Mouse (Mus musculus) urinary bladder, postnatal 10 days (tissue): Measurements from ENCODE around the gene Calcoco1.

Experiments used
- DNase-seq: peaks from one replicate; pipeline ENCODE4 v3.0.0; 2022; ENCODE audit warnings: low spot score

Gene Calcoco1

DNA sequence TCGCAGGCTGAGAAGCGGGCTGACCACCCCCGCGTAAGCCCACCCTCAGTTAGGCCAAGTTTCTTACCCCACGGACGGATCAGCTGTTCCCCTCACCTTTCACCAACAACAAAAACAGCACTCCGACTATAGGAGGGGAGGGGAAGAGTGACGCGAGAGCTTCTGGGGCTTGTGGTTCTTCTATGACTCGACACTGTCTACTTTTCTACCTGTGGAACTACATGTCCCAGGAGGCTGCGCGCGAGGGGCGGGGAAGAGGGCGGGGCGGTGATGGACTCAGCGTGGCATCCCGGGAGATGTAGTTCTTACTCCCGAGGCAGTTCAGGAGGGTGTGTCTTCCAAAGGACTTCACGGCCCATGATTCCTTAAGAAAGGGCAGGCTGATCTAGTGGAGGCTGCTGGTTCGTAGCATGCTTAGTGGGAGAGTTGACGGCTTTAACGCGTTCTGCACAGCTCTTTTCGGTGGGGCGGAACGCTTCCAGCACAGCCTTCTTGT, at the start of gene Calcoco1:
TSS of gene Calcoco1 (minus strand) at position 199 of the 496 bp plus-strand sequence.
- DNase-seq, result peak; percentile 85

- DNase-seq, result no peak
Observed at GRCm38 (mm10) chr15:102770866-102771265, 48.9 kb upstream of the Calcoco1 start.

DNA sequence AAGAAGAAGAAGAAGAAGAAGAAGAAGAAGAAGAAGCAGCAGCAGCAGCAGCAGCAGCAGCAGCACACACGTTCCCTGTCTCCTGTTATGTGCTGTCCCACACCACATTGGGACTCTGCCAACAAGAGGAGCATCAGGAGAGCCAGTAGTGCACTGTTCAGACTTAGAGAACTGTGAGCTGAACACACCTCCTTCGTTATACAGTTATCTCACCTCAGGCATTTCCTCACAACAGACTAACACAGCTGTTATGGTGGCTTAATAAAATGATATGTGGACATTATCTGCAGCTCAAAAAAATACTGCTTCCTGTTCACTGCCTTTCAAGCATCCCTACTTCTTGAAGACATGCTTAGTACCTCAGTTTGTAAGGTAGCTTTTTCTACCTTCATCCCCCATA, 43.2 kb upstream of the Calcoco1 start:
- DNase-seq, result no peak

GRCm38 (mm10) chr15:102761745-102762378, 39.9 kb upstream of the Calcoco1 start:
- no peak for DNase-seq

DNA sequence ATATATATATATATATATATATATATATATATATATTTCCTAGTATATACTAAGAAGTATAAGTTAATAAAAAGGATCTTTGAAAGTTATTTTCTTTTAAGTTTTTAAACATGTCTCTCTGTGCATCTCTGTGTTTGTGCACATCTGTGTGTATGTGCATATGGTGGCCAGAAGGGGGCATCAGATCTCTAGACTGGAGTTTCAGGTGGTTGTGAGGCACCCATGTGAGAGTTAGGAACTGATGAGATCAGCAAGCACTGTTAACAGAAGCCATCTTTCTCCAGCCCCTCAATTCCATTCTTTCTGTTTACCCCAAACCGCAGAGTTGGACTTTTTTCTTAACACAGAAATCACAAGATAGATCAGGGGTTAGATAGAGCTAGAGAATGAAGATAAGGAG, 35.7 kb upstream of the Calcoco1 start:
- no peak for DNase-seq

- DNase-seq, result no peak
Observed at GRCm38 (mm10) chr15:102755053-102755452, 33.1 kb upstream of the Calcoco1 start.

DNA sequence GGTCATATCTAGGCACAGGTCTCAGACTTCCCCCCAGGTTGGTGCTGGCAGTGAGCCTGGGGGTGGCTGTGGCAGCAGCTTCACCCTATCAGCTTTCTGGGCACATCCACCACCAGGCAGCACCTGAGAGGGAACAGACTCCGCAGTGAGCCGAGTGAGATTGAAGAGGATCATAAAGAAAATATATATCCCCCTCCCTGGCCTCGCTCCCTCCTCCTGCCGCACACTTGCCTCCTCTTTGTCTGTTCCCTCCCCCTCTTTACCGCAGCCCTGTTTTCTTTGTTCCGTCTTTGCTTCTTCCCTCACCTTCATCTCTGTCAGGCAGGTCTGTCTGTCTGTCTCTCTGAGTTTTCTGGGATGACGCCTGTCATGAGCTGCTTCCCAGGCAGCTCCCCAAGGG, 32.4 kb upstream of the Calcoco1 start:
- DNase-seq, result no peak

DNA sequence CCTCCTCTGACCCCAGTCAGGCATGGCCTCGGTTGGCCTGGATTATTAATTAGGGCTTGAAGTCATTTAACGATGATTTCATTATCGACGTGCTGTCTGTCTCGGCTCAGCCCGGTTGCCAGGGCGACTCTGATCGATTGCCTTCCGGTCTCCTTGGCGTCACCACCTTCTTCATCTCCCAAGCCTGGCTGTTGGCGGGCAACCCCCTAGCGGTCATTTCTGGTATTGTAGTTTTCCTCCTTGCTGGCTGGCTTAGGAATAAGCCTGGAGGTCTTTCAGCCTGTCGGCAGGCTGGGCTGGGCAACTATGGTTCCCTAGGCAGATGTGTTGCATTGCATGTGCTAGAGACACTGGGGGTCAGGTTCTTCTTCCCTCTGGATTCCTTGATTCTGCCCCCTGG, 31.2 kb upstream of the Calcoco1 start:
- DNase-seq, result no peak

DNA sequence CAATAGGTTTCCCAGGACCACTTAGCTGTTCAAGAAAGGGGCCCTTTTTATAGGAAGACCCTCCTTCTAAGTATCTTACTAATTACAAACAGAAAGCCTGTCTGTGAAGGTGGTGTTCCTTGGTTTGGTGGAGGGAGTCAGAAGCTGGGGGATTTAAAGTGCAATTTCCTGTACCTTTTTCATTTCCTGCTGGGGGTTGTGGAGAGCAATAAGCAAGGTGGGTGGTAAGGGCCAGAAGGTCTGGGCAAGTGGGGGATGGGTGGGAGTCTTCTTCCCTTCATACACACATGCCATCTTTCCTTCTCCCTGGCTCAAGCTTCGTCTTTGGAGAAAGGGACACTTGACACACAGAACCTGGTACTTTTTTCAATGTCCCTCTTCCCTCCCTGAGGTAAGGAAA, 30.2 kb upstream of the Calcoco1 start:
- no peak for DNase-seq

DNA sequence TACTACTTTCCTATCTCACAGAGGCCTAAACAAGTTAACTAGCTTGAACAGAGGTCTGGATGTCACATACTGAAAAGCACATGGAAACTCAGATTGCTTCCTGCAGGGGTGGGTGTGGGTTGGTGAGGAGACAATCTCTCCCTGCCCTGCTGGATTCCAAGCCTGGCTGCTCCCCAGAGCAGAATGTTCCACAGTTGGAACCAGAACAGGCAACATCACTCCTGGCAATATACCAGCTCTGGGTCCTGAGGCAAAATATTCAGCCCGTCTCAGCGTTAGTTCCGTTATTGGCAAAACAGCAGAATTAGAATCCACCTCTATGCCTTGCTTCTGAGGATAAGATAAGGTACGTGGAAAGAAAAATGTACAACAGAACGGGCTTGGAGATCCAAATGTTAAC, 28.3 kb upstream of the Calcoco1 start:
- DNase-seq, result no peak

DNA sequence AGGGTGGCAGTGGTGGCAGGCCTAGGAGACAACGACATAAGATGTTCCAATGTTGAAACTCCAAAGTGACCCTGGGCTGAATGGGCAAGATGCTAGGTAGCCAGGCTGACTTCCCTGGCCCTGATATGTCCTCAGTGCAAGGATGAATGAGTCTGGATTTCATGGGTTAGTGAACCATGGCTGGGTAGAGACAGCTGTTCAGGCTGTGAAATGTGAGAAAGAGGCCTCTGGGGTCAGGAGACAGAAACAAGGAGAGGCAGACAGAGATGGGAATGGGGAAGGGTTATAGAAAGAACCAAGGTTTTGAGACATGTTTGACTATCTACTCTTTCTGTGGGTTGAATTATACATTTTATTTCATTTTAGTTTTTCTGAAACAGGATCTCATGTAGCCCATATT, 27.1 kb upstream of the Calcoco1 start:
- no peak for DNase-seq

- DNase-seq, result no peak
Observed at GRCm38 (mm10) chr15:102747853-102748252, 25.9 kb upstream of the Calcoco1 start.

GRCm38 (mm10) chr15:102747286-102747640, 25.3 kb upstream of the Calcoco1 start:
- DNase-seq, result no peak

GRCm38 (mm10) chr15:102746488-102747285, 24.7 kb upstream of the Calcoco1 start:
- DNase-seq, result no peak

GRCm38 (mm10) chr15:102746126-102746487, 24.1 kb upstream of the Calcoco1 start:
- no peak for DNase-seq

DNA sequence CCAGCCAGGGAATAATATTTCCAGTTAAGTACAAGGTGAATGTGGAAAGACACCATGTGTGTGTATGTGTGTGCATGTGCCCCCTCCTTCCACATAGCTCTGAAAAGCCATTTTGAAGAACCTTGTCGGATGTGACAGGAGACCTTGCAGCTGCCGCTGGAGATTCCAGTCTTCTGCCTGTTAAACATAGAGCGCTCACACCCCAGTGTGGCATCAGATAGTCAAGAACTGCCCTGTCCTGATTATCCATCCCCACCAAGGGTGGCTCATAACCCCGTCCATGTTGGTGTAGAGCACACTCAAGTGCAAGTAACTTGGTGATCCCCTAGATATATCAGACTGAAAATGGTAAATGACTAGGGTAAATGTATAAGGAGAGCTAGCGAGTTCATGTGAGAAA, 23.4 kb upstream of the Calcoco1 start:
- DNase-seq, result no peak

GRCm38 (mm10) chr15:102744831-102745230, 22.9 kb upstream of the Calcoco1 start:
- no peak for DNase-seq

DNA sequence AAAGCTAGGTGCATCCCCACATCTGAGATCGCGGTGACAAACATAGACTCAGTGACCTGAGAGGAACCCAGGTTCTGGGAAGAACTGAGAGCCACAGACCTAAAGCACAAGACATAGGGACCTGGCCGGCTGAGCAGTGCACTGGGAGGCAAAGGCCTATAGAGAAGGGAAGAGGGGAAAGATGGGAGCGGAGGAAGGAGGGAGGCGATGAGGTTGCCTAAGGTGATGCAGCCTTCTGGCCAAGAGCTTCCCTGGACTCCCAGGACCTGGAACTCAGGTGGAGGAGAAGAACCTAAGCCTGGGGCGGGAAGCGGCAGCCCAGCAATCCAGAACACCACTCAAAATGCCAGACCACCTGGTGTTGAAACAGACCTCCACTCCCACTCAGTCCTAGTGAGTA, 22.4 kb upstream of the Calcoco1 start:
- no peak for DNase-seq

GRCm38 (mm10) chr15:102743996-102744395, 22.0 kb upstream of the Calcoco1 start:
- DNase-seq, result no peak

DNA sequence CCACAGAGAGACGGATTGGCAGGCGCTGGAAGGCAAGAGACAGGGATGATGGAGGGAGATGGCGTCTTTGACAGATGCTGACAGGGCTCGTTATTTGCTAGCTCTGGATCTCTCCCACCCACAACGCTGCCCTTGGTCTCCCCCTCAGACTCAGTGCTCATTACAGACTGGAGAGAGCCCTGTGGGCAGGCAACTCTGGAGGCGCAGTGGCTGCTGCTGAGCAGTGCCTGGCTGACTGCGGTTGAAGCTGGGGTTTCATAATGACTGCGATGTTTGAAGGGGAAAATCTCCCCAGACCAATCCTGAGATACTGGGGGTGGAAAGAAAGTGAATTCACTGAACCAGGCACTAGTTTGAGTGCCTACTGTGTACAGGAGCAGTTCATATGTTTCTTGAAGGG, 21.2 kb upstream of the Calcoco1 start:
- DNase-seq, result no peak

DNA sequence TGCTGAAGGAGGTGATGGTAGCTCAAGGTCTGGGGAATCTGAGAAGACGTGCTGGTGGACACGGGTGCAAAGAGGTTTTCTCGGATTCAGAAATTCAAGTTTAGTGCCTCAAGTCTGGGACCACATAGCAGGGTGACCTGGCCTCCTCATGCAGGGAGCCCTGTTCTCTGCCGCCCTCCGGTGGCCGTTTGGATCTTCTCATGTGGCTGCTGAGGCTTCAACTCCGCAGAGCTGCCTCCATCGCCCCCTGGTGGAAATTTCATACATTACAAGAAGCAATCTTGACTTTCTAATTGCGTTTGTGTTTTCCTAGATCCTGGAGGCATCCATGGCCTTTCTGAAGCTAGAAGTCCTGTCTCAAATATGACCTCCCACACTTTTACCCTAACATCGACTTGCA, 20.6 kb upstream of the Calcoco1 start:
- peak; percentile 66 for DNase-seq

DNA sequence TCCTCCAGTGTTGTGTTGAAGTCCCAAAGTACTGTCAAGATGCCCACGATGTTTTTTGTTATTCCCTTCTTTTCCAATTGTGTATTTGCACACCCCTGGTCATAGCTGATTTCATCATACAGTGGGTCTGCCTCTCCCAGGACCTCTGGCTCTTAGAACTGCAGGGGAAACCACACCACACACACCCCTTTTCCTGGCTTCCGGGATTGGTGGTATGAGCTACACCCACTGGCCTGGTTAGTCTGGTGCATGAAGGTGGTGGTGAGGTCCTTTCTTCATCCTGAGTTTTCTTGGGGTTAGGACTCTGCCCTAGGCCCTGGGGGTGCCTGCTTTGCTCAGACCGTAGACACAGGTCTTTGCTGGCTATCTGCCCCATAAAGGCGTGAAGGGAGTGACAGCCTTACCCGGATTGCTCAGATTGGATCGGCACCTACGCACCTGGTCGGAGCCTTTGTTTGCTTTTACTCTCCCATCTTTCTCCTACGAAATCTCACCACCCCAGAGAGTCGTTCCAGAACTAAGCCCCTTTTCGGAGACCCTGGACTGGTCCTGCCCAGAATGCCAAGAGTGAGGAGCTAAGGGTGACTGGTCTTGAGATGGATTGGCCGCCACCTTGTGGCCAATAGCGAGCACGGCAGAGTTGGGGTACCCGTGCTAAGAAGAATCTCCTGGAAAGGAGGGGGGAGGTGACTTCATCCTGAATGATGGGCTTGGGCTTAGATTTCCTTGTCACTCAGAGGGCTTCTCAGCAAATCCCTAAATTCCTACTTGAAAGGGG, 17.7 kb upstream of the Calcoco1 start:
- DNase-seq, result no peak

GRCm38 (mm10) chr15:102738434-102738833, 16.5 kb upstream of the Calcoco1 start:
- DNase-seq, result no peak
